Mouse (Mus musculus) CH12.LX (cell line): ENCODE measurements at regions not wholly inside any gene's neighbourhood (a gene's known extent, or its start where the extent isn't known, plus 50 kb on each side); places are given as distances from the start of the nearest gene placed in this dataset.

Experiments used
- DNase-seq: peaks from one replicate; pipeline ENCODE4 v3.0.0-alpha.2; 2013; ENCODE audit errors: extremely low read depth
- H3K27ac ChIP-seq: 2 replicates; pipeline ENCODE4 v1.5.1; 2012; ENCODE audit warnings: low read depth, mild to moderate bottlenecking, control low read depth, moderate library complexity; ENCODE audit not compliant: insufficient read depth
- H3K27me3 ChIP-seq: replicated peaks from 2 replicates; pipeline ENCODE3; 2012; ENCODE audit warnings: inconsistent platforms
- H3K36me3 ChIP-seq, 2 experiments: replicated peaks in 1 of 2; 2 replicates each; pipeline versions ENCODE3 to v1.6.1; 2012; ENCODE audit warnings: inconsistent platforms in 1 of 2, low read length in 1 of 2, mild to moderate bottlenecking in 1 of 2, mixed read lengths in 1 of 2, moderate library complexity in 1 of 2; ENCODE audit not compliant: control insufficient read depth in 1 of 2, insufficient read depth in 1 of 2
- H3K4me1 ChIP-seq, 2 experiments: 2 replicates each; pipeline ENCODE4 v1.6.1; 2012; ENCODE audit warnings: inconsistent platforms in 1 of 2, moderate library complexity in 1 of 2; ENCODE audit not compliant: insufficient read depth in 2 of 2, control insufficient read depth in 1 of 2
- H3K4me2 ChIP-seq: 2 replicates; pipeline ENCODE4 v1.6.1; 2012; ENCODE audit warnings: low read depth, mild to moderate bottlenecking, control low read depth; ENCODE audit not compliant: poor library complexity, insufficient read depth, severe bottlenecking
- H3K4me3 ChIP-seq, 3 experiments: fragments of 150-350 bp in 1 of 3; sonication (generic) in 1 of 3; replicated peaks in 1 of 3; 2 replicates each; pipeline versions ENCODE3 to v1.5.1; 2011 to 2012; ENCODE audit warnings: low read depth in 2 of 3, low read length in 2 of 3, mild to moderate bottlenecking in 2 of 3, moderate library complexity in 2 of 3, control low read depth in 1 of 3, improper control_type of control experiment in 1 of 3, inconsistent platforms in 1 of 3, mixed read lengths in 1 of 3; ENCODE audit not compliant: poor library complexity in 1 of 3
- H3K79me2 ChIP-seq: replicated peaks from 2 replicates; pipeline ENCODE4 v1.6.1; 2012; ENCODE audit warnings: mild to moderate bottlenecking, moderate library complexity; ENCODE audit not compliant: control insufficient read depth, poor library complexity, insufficient read depth, severe bottlenecking; ENCODE audit errors: extremely low read depth
- H3K9ac ChIP-seq: 2 replicates; pipeline ENCODE4 v1.6.1; 2012; ENCODE audit warnings: low read depth, mild to moderate bottlenecking, control low read depth, moderate library complexity; ENCODE audit not compliant: insufficient read depth
- H3K9me3 ChIP-seq: replicated peaks from 2 replicates; pipeline ENCODE3; 2012; ENCODE audit warnings: low read length, inconsistent platforms, mixed read lengths
- BHLHE40 ChIP-seq: IDR thresholded peaks from 2 replicates; pipeline ENCODE4 v1.6.1; 2011; ENCODE audit warnings: mild to moderate bottlenecking, low read depth, low read length, improper control_type of control experiment
- CHD2 ChIP-seq: IDR thresholded peaks from 2 replicates; pipeline ENCODE4 v1.6.1; 2011; ENCODE audit warnings: low read length, improper control_type of control experiment
- CTCF ChIP-seq, 2 experiments: IDR thresholded peaks in 1 of 2; conservative IDR thresholded peaks in 1 of 2; 2 replicates each; pipeline ENCODE4 v1.5.1; 2011 to 2012; ENCODE audit warnings: low read depth in 2 of 2, low read length in 2 of 2, improper control_type of control experiment in 1 of 2, inconsistent platforms in 1 of 2, mild to moderate bottlenecking in 1 of 2, moderate library complexity in 1 of 2
- GABPA ChIP-seq: IDR thresholded peaks from 2 replicates; pipeline ENCODE4 v1.6.1; 2012; ENCODE audit warnings: low read depth, low read length, improper control_type of control experiment, inconsistent platforms; ENCODE audit not compliant: insufficient replicate concordance
- HCFC1 ChIP-seq: IDR thresholded peaks from 2 replicates; pipeline ENCODE4 v1.6.1; 2012; ENCODE audit warnings: low read depth, mild to moderate bottlenecking, inconsistent platforms, low read length, improper control_type of control experiment
- IRF4 ChIP-seq: IDR thresholded peaks from 2 replicates; pipeline ENCODE4 v1.6.1; 2014; ENCODE audit warnings: low read depth, mild to moderate bottlenecking, inconsistent platforms, low read length, improper control_type of control experiment
- JUN ChIP-seq: IDR thresholded peaks from 2 replicates; pipeline ENCODE4 v1.6.1; 2011; ENCODE audit warnings: low read depth, mild to moderate bottlenecking, low read length, improper control_type of control experiment, moderate library complexity; ENCODE audit not compliant: insufficient read depth
- MAFK ChIP-seq: IDR thresholded peaks from 2 replicates; pipeline ENCODE4 v1.6.1; 2011; ENCODE audit warnings: low read length, improper control_type of control experiment; ENCODE audit not compliant: insufficient replicate concordance
- MAX ChIP-seq: IDR thresholded peaks from 2 replicates; pipeline ENCODE4 v1.6.1; 2011; ENCODE audit warnings: low read length, improper control_type of control experiment
- MEF2A ChIP-seq: IDR thresholded peaks from 2 replicates; pipeline ENCODE4 v1.6.1; 2014; ENCODE audit warnings: low read depth, mild to moderate bottlenecking, inconsistent platforms, low read length, improper control_type of control experiment, borderline replicate concordance
- MXI1 ChIP-seq: IDR thresholded peaks from 2 replicates; pipeline ENCODE4 v1.6.1; 2011; ENCODE audit warnings: mild to moderate bottlenecking, low read depth, low read length, improper control_type of control experiment
- NRF1 ChIP-seq: IDR thresholded peaks from 2 replicates; pipeline ENCODE4 v1.6.1; 2014; ENCODE audit warnings: low read depth, mild to moderate bottlenecking, inconsistent platforms, low read length, improper control_type of control experiment, moderate library complexity
- PAX5 ChIP-seq: IDR thresholded peaks from 2 replicates; pipeline ENCODE4 v1.6.1; 2012; ENCODE audit warnings: low read length, inconsistent platforms, mixed read lengths
- POLR2AphosphoS2 ChIP-seq: IDR thresholded peaks from 2 replicates; pipeline ENCODE4 v1.6.1; 2011; ENCODE audit warnings: low read depth, low read length, improper control_type of control experiment
- RAD21 ChIP-seq: IDR thresholded peaks from 2 replicates; pipeline ENCODE4 v1.6.1; 2011; ENCODE audit warnings: low read depth, mild to moderate bottlenecking, low read length, improper control_type of control experiment, moderate library complexity
- SMC3 ChIP-seq: IDR thresholded peaks from 2 replicates; pipeline ENCODE4 v1.6.1; 2011; ENCODE audit warnings: low read depth, low read length, improper control_type of control experiment
- TCF12 ChIP-seq: IDR thresholded peaks from 2 replicates; pipeline ENCODE4 v1.6.1; 2014; ENCODE audit warnings: low read depth, mild to moderate bottlenecking, inconsistent platforms, low read length, improper control_type of control experiment
- ZKSCAN1 ChIP-seq: IDR thresholded peaks from 2 replicates; pipeline ENCODE4 v1.6.1; 2012; ENCODE audit warnings: low read depth, inconsistent platforms, low read length, improper control_type of control experiment, borderline replicate concordance
- ZMIZ1 ChIP-seq: IDR thresholded peaks from 2 replicates; pipeline ENCODE4 v1.6.1; 2012; ENCODE audit warnings: low read depth, mild to moderate bottlenecking, inconsistent platforms, low read length, improper control_type of control experiment
- dilution Hi-C: fragments of 300-500 bp; cut with MboI; formaldehyde crosslinking; loops from 2 replicates; pipeline ENCODE4 v1.14.3; 2020; ENCODE audit warnings: low sequenced_read_pairs; ENCODE audit not compliant: extremely low pct_unique_long_range_greater_than_20kb, extremely low pct_ligation_motif_present
- in situ Hi-C: fragments of 300-500 bp; cut with MboI; formaldehyde crosslinking; loops from 3 replicates; pipeline ENCODE4 v1.14.3; 2019; ENCODE audit warnings: low sequenced_read_pairs, low pct_ligation_motif_present, low pct_unique_long_range_greater_than_20kb, mixed read lengths

- TF ChIP-seq SMC3 (no peak), NRF1 (no peak), TCF12 (no peak), MXI1 (no peak), MEF2A (no peak), JUN (no peak), ZMIZ1 (no peak), CHD2 (no peak), MAFK (no peak), GABPA (no peak), PAX5 (no peak), POLR2AphosphoS2 (no peak), CTCF (conservative IDR thresholded peaks at IDR 0.05 in 1 of 2, IDR thresholded peaks at IDR 0.05 in 1 of 2; ENCODE audit: low read depth in 2 of 2, low read length in 2 of 2) (no peak), BHLHE40 (no peak), HCFC1 (no peak)
- no peaks in the 10 kb centered on the region for H3K36me3 ChIP-seq
- no peak overlapping the region for H3K4me2 ChIP-seq
- H3K27ac ChIP-seq: no peak overlapping the region
- H3K9ac ChIP-seq: no peak overlapping the region
- H3K4me1 ChIP-seq: no peaks in the 10 kb centered on the region
- H3K79me2 ChIP-seq: no peaks in the 10 kb centered on the region
- no peaks in the 10 kb centered on the region for H3K9me3 ChIP-seq
- H3K27me3 ChIP-seq: no peaks in the 10 kb centered on the region
- DNase-seq: no peak
- in situ Hi-C loops: no loop called here
- dilution Hi-C loops: no loop called here
- no peak overlapping the region for H3K4me3 ChIP-seq
These were observed 573.9 kb downstream of the Nebl start for GRCm38 (mm10) chr2:17157336-17157735.

- Histone ChIP-seq H3K27me3 (no peaks in the 10 kb centered on the region), H3K4me3 (no peak overlapping the region), H3K4me2 (no peak overlapping the region), H3K9ac (no peak overlapping the region), H3K36me3 (no peaks in the 10 kb centered on the region), H3K79me2 (no peaks in the 10 kb centered on the region), H3K9me3 (no peaks in the 10 kb centered on the region), H3K4me1 (no peaks in the 10 kb centered on the region), H3K27ac (no peak overlapping the region)
- in situ Hi-C loops: no loop called here
- dilution Hi-C loops: no loop called here
- TF ChIP-seq RAD21 (no peak), ZKSCAN1 (no peak), MXI1 (no peak), MAX (no peak), POLR2AphosphoS2 (no peak), IRF4 (no peak), GABPA (no peak), PAX5 (no peak)
- DNase-seq: no peak
These were observed 575.7 kb downstream of the Nebl start for GRCm38 (mm10) chr2:17155596-17155995.
